Mouse (Mus musculus): ENCODE data around the gene Abca1. TPM values are rescaled to one million over a fixed set of nuclear protein-coding genes. Genes with fewer than 3 reads are reported as not detected.

The Abca1 gene
- total RNA-seq, 1 experiment = 18.9 TPM

DNA sequence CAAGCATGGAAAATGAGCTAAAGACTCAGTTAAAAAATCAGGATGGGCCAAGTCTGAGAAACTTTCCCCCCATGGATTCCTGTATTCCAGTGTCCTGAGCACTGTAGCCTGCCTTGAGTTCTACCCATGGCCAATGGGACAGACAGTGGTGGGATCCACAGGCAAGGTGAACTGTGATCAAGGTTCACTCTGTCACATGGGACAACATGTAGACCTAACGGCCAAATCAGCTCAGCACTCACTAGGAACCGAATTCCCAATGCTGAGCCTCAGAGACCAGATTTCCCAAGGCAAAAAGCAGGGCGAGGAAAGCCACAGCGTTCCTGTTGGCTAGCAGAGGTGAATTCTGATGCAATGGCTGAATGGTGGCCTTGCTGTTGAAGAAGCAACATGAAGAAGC, 64.8 kb downstream of the Abca1 start:
- no peak overlapping the region for H3K27ac ChIP-seq (ENCODE audit: insufficient read depth, low read depth, low read length, poor library complexity, severe bottlenecking)
- no peaks in the 10 kb centered on the region for H3K9me3 ChIP-seq (ENCODE audit: control insufficient read depth, insufficient read depth, low read depth, low read length)
- DNase-seq (ENCODE audit: low read depth, low spot score) = no peak
- no peaks in the 10 kb centered on the region for H3K4me1 ChIP-seq (ENCODE audit: control insufficient read depth in 2 of 2, insufficient read depth in 2 of 2, low read length in 2 of 2, poor library complexity in 1 of 2)
- TF ChIP-seq CHD2 (IDR thresholded peaks at IDR 0.05; ENCODE audit: low read depth, low read length) = no peak
- no peak for TF ChIP-seq MAFK (IDR thresholded peaks at IDR 0.05; ENCODE audit: insufficient read depth, low read depth, low read length)
- in situ Hi-C loops (cut with MboI; ENCODE audit: low sequenced_read_pairs in 2 of 2, unreplicated experiment in 2 of 2) = no loop called here
- no peak overlapping the region for H3K9ac ChIP-seq (ENCODE audit: insufficient read depth, low read depth, low read length, poor library complexity, severe bottlenecking)
- H3K36me3 ChIP-seq (ENCODE audit: control insufficient read depth, insufficient read depth, low read length, poor library complexity, severe bottlenecking) = no peaks in the 10 kb centered on the region
- no peak overlapping the region for H3K4me3 ChIP-seq (ENCODE audit: insufficient read depth in 1 of 2, low read depth in 1 of 2, low read length in 2 of 2, poor library complexity in 1 of 2, severe bottlenecking in 1 of 2)

- DNase-seq (ENCODE audit: low read depth, low spot score) = no peak
Observed at GRCm38 (mm10) chr4:53094331-53094730, 65.4 kb downstream of the Abca1 start.

DNA sequence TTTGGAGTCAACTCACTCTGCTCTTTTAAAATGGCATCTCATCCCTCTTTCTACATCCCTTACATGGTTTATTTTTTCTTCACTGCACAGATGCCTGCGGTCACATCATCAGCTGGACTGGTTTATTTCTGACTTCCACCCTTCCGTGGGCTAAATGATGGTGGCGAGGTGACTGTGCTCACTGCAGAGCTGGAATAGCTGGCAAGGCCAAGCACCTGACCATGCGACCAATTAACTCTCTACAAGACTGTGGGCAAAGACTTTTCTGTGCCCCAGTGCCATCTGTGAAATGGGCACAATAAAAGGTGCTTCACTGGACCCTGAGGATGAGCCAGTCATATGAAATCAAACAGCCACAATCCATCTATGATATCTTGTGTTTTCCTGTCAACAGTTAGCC, 66.1 kb downstream of the Abca1 start:
- no peak for TF ChIP-seq ZC3H11A (IDR thresholded peaks at IDR 0.05; ENCODE audit: borderline replicate concordance, low read depth, low read length)
- no peak for TF ChIP-seq CHD2 (IDR thresholded peaks at IDR 0.05; ENCODE audit: low read depth, low read length)
- no peak for TF ChIP-seq HCFC1 (IDR thresholded peaks at IDR 0.05; ENCODE audit: borderline replicate concordance, insufficient read depth, low read length)
- TF ChIP-seq ZNF384 (IDR thresholded peaks at IDR 0.05; ENCODE audit: low read depth, low read length) = no peak
- TF ChIP-seq MAFK (IDR thresholded peaks at IDR 0.05; ENCODE audit: insufficient read depth, low read depth, low read length) = no peak
- in situ Hi-C loops (cut with MboI; ENCODE audit: low sequenced_read_pairs in 2 of 2, unreplicated experiment in 2 of 2) = no loop called here

More at GRCm38 (mm10) chr4:53094331-53094730, 65.4 kb downstream of the Abca1 start:
- TF ChIP-seq CHD2 (IDR thresholded peaks at IDR 0.05; ENCODE audit: low read depth, low read length) (no peak), ZNF384 (IDR thresholded peaks at IDR 0.05; ENCODE audit: low read depth, low read length) (no peak), MAFK (IDR thresholded peaks at IDR 0.05; ENCODE audit: insufficient read depth, low read depth, low read length) (no peak), HCFC1 (IDR thresholded peaks at IDR 0.05; ENCODE audit: borderline replicate concordance, insufficient read depth, low read length) (no peak), ZC3H11A (IDR thresholded peaks at IDR 0.05; ENCODE audit: borderline replicate concordance, low read depth, low read length) (no peak)
- Histone ChIP-seq H3K9me3 (ENCODE audit: control insufficient read depth, insufficient read depth, low read depth, low read length) (no peaks in the 10 kb centered on the region), H3K4me1 (ENCODE audit: control insufficient read depth in 2 of 2, insufficient read depth in 2 of 2, low read length in 2 of 2, poor library complexity in 1 of 2) (no peaks in the 10 kb centered on the region), H3K4me3 (ENCODE audit: insufficient read depth in 1 of 2, low read depth in 1 of 2, low read length in 2 of 2, poor library complexity in 1 of 2, severe bottlenecking in 1 of 2) (no peak overlapping the region), H3K27ac (ENCODE audit: insufficient read depth, low read depth, low read length, poor library complexity, severe bottlenecking) (no peak overlapping the region), H3K9ac (ENCODE audit: insufficient read depth, low read depth, low read length, poor library complexity, severe bottlenecking) (no peak overlapping the region), H3K36me3 (ENCODE audit: control insufficient read depth, insufficient read depth, low read length, poor library complexity, severe bottlenecking) (no peaks in the 10 kb centered on the region)
- in situ Hi-C loops (cut with MboI; ENCODE audit: low sequenced_read_pairs in 2 of 2, unreplicated experiment in 2 of 2) = no loop called here

DNA sequence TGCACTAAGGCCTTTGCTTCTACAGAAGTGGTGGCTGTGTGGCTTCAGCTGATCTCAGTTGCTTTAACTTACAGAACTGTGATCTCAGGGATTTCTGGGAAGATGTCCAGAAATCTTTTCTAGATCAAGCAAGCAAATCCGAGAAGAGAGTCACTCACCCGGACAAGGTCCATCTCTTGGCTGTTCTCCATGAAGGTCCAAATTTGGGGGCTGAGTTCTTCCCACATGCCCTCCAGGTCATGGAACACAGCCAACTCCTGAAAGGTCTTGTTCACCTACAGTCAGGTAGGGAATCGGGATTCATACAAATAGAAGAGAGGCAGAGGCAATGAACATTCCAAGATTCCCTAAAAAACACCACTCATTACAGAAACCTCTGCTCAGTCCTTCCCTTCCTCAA, 70.1 kb downstream of the Abca1 start:
- Histone ChIP-seq H3K4me1 (ENCODE audit: control insufficient read depth in 2 of 2, insufficient read depth in 2 of 2, low read length in 2 of 2, poor library complexity in 1 of 2) (no peaks in the 10 kb centered on the region), H3K4me3 (ENCODE audit: insufficient read depth in 1 of 2, low read depth in 1 of 2, low read length in 2 of 2, poor library complexity in 1 of 2, severe bottlenecking in 1 of 2) (no peak overlapping the region), H3K9me3 (ENCODE audit: control insufficient read depth, insufficient read depth, low read depth, low read length) (no peaks in the 10 kb centered on the region), H3K36me3 (ENCODE audit: control insufficient read depth, insufficient read depth, low read length, poor library complexity, severe bottlenecking) (no peaks in the 10 kb centered on the region; the same call in 1 of the 2 replicates), H3K27ac (ENCODE audit: insufficient read depth, low read depth, low read length, poor library complexity, severe bottlenecking) (no peak overlapping the region), H3K9ac (ENCODE audit: insufficient read depth, low read depth, low read length, poor library complexity, severe bottlenecking) (no peak overlapping the region)
- no peak for DNase-seq (ENCODE audit: low read depth, low spot score)
- in situ Hi-C loops (cut with MboI; ENCODE audit: low sequenced_read_pairs in 2 of 2, unreplicated experiment in 2 of 2) = no loop called here
- TF ChIP-seq MAFK (IDR thresholded peaks at IDR 0.05; ENCODE audit: insufficient read depth, low read depth, low read length) (no peak), ZC3H11A (IDR thresholded peaks at IDR 0.05; ENCODE audit: borderline replicate concordance, low read depth, low read length) (no peak), HCFC1 (IDR thresholded peaks at IDR 0.05; ENCODE audit: borderline replicate concordance, insufficient read depth, low read length) (no peak), ZNF384 (IDR thresholded peaks at IDR 0.05; ENCODE audit: low read depth, low read length) (no peak), CHD2 (IDR thresholded peaks at IDR 0.05; ENCODE audit: low read depth, low read length) (no peak)

More for the DNA sequence above, 66.1 kb downstream of the Abca1 start:
- no peaks in the 10 kb centered on the region for H3K36me3 ChIP-seq (ENCODE audit: control insufficient read depth, insufficient read depth, low read length, poor library complexity, severe bottlenecking)
- no peaks in the 10 kb centered on the region for H3K4me1 ChIP-seq (ENCODE audit: control insufficient read depth in 2 of 2, insufficient read depth in 2 of 2, low read length in 2 of 2, poor library complexity in 1 of 2)
- no peak overlapping the region for H3K9ac ChIP-seq (ENCODE audit: insufficient read depth, low read depth, low read length, poor library complexity, severe bottlenecking)
- H3K4me3 ChIP-seq (ENCODE audit: insufficient read depth in 1 of 2, low read depth in 1 of 2, low read length in 2 of 2, poor library complexity in 1 of 2, severe bottlenecking in 1 of 2) = no peak overlapping the region
- no peak for DNase-seq (ENCODE audit: low read depth, low spot score)
- H3K27ac ChIP-seq (ENCODE audit: insufficient read depth, low read depth, low read length, poor library complexity, severe bottlenecking) = no peak overlapping the region
- no peaks in the 10 kb centered on the region for H3K9me3 ChIP-seq (ENCODE audit: control insufficient read depth, insufficient read depth, low read depth, low read length)

GRCm38 (mm10) chr4:53088999-53089398, 70.7 kb downstream of the Abca1 start:
- Histone ChIP-seq H3K9ac (ENCODE audit: insufficient read depth, low read depth, low read length, poor library complexity, severe bottlenecking) (no peak overlapping the region), H3K4me3 (ENCODE audit: insufficient read depth in 1 of 2, low read depth in 1 of 2, low read length in 2 of 2, poor library complexity in 1 of 2, severe bottlenecking in 1 of 2) (no peak overlapping the region), H3K36me3 (ENCODE audit: control insufficient read depth, insufficient read depth, low read length, poor library complexity, severe bottlenecking) (no peaks in the 10 kb centered on the region; the same call in 1 of the 2 replicates), H3K9me3 (ENCODE audit: control insufficient read depth, insufficient read depth, low read depth, low read length) (no peaks in the 10 kb centered on the region), H3K27ac (ENCODE audit: insufficient read depth, low read depth, low read length, poor library complexity, severe bottlenecking) (no peak overlapping the region), H3K4me1 (ENCODE audit: control insufficient read depth in 2 of 2, insufficient read depth in 2 of 2, low read length in 2 of 2, poor library complexity in 1 of 2) (no peaks in the 10 kb centered on the region)
- DNase-seq (ENCODE audit: low read depth, low spot score) = no peak
- TF ChIP-seq HCFC1 (IDR thresholded peaks at IDR 0.05; ENCODE audit: borderline replicate concordance, insufficient read depth, low read length) = no peak
- TF ChIP-seq ZNF384 (IDR thresholded peaks at IDR 0.05; ENCODE audit: low read depth, low read length) = no peak
- no peak for TF ChIP-seq MAFK (IDR thresholded peaks at IDR 0.05; ENCODE audit: insufficient read depth, low read depth, low read length)
- in situ Hi-C loops (cut with MboI; ENCODE audit: low sequenced_read_pairs in 2 of 2, unreplicated experiment in 2 of 2) = no loop called here

Data from ES-E14 (cell line).